Mouse (Mus musculus) hindbrain, embryonic 14.5 days (tissue): Measurements from ENCODE around the gene Rps12-ps3. TPM values are rescaled to one million over a fixed set of nuclear protein-coding genes. Genes with fewer than 3 reads are reported as not detected.

Experiments used
- ATAC-seq: fragments of 200-750 bp; cut with Nextera tagmentation; 2 replicates; pipeline ENCODE4 v1.8.0; 2017; ENCODE audit warnings: moderate number of reproducible peaks, mild to moderate bottlenecking, moderate TSS enrichment, moderate library complexity; ENCODE audit not compliant: low FRiP score
- DNase-seq: peaks from one replicate; pipeline ENCODE4 v3.0.0-alpha.2; 2015; ENCODE audit warnings: low spot score
- H3K27ac ChIP-seq: fragments of 300-500 bp; sonication (generic); 2 replicates; pipeline ENCODE4 v1.5.1; 2014; ENCODE audit warnings: mild to moderate bottlenecking, moderate library complexity
- H3K27me3 ChIP-seq: fragments of 300-500 bp; sonication (generic); 2 replicates; pipeline ENCODE4 v1.6.1; 2014; ENCODE audit warnings: mild to moderate bottlenecking, low read length, mixed read lengths; ENCODE audit not compliant: control insufficient read depth, insufficient read depth
- H3K36me3 ChIP-seq: fragments of 300-500 bp; sonication (generic); replicated peaks from 2 replicates; pipeline ENCODE4 v1.6.1; 2014; ENCODE audit not compliant: control insufficient read depth, insufficient read depth
- H3K4me1 ChIP-seq: fragments of 300-500 bp; sonication (generic); replicated peaks from 2 replicates; pipeline ENCODE4 v1.6.1; 2014; ENCODE audit warnings: antibody characterized with exemption, low read length, mixed read lengths; ENCODE audit not compliant: control insufficient read depth, insufficient read depth
- H3K4me2 ChIP-seq: fragments of 300-500 bp; sonication (generic); replicated peaks from 2 replicates; pipeline ENCODE4 v1.6.1; 2014; ENCODE audit warnings: mild to moderate bottlenecking, moderate library complexity
- H3K4me3 ChIP-seq: fragments of 300-500 bp; sonication (generic); replicated peaks from 2 replicates; pipeline ENCODE4 v1.5.1; 2014; ENCODE audit warnings: mild to moderate bottlenecking, low read length
- H3K9ac ChIP-seq: fragments of 300-500 bp; sonication (generic); 2 replicates; pipeline ENCODE4 v1.6.1; 2014
- H3K9me3 ChIP-seq: fragments of 300-500 bp; sonication (generic); 2 replicates; pipeline ENCODE4 v1.6.1; 2016; ENCODE audit warnings: low read length; ENCODE audit not compliant: control insufficient read depth
- WGBS: fragments of 180-500 bp; shearing (Covaris S2); extraction: QIAGEN DNeasy Blood & Tissue Kit; methylation state at CpG from one replicate; pipeline ENCODE4 v1.1.7; 2014; 5-methylcytosine and 5-hydroxymethylcytosine counted together
- polyA plus RNA-seq: library from polyadenylated mRNA; unstranded; fragments of >200 nt; fragmentation: Nextera tagmentation; extraction: Ambion mirVana; gene quantifications from 2 replicates; pipeline ENCODE4 v1.2.1, GENCODE M21; 2014

The Rps12-ps3 gene
- polyA plus RNA-seq, 1 experiment from 2014 or later: 17.1 TPM

DNA sequence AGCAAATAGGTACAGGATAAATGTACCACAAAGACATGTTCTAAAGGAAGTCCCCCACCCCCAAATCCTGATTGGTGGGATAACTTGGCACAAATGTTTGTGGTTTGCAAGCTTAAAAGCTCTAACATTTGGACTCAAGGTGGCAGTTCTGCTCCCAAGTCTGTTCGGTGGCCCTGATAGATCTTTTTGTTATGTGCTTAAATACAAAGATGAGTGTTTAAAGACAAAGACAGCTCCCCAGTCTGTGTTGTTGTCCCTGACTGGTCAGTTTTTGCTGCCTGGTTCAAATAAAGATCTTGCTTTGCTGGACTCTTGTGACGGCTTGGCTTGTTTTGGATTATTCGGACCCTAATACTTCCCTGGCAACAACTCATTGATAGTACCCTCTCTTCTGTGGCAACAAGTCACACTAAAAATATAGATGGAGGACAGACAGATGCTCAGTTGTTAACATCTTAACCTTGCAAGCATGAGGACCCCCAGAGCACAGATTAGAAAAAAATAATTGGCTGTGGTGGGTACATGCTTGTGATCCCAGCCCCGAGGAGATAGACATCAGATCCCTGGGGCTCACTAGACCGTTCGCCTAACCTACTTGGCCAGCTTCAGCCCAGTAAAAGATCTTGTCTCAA is 27.4 kb downstream of the Rps12-ps3 start:
- DNase-seq: no peak
- Histone ChIP-seq H3K9ac (no peak overlapping the region), H3K27me3 (no peaks in the 10 kb centered on the region), H3K4me3 (no peak overlapping the region), H3K4me2 (no peak overlapping the region), H3K9me3 (no peaks in the 10 kb centered on the region), H3K27ac (no peak overlapping the region), H3K36me3 (no peaks in the 10 kb centered on the region), H3K4me1 (peaks cover 2% of the 10 kb centered on the region; the same call in 1 of the 2 replicates)
- ATAC-seq: no peak
- 91% methylated on average over 6 of the region's 6 CpGs for WGBS

DNA sequence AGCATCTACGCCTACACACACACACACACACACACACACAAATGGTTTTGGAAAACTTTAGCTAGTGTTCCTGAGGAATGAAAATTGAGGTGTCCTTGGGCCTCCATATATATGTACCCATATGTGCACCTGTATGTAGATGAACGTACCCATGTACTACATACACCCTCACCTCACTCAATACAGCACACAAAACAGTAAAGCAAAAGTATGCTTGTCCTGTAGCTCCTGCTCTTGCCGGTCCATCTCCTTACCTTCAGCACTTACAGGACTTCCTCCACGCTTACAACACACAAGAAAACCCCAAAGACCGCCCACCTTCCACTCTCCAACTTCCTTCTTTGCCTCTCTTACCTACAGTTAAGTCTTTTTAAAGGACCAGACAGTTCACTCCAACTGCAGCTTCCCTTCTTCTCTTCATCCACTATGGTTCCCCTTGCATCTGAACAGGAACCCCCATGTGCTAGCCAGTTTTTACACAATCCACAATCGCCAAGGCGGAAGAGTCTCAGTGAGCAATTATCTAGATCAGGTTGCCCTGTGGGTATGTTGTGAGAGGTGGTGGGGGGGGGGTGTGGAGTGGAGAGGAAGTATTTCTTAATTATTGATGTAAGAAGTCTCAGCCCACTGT is 28.3 kb downstream of the Rps12-ps3 start:
- DNase-seq: no peak
- no peak overlapping the region for H3K9ac ChIP-seq

DNA sequence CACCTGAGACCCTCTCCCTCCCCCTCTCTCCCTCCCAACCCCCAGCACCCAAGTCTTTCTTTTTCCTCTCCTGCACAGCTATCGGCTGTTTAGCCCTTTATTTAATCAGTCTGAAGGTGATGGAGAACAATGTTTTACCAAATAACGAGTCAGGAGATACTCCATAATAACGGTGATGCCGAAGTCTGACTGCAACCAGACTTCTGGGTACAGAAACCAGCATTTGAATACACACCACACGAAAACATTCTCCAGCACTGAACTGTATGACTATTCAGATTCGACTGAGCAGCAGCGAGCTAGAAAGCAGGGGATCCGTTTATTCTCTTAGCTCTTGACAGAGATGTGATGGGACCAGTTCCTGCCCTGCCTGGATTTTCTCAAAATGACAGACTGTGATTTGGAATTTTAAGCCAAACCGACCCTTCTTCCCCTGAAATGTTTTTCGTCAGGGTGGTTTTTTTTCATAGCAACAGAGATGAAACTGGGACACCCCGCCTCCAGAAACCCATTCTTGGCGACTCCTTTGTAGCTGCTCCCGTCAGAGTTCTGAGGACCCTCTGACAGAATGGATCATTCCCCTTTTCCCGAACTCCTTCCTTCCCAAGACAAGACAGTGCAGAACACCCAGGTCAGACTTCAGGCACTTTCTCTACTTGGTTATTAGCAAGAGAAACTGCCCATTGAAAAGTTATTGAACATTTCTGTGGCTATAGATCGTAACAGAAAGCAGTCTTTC is 29.2 kb downstream of the Rps12-ps3 start:
- ATAC-seq (no peak), DNase-seq (no peak)
- Histone ChIP-seq H3K9me3 (no peaks in the 10 kb centered on the region), H3K4me1 (no peaks in the 10 kb centered on the region; the same call in 1 of the 2 replicates), H3K4me3 (no peak overlapping the region), H3K4me2 (no peak overlapping the region), H3K27me3 (no peaks in the 10 kb centered on the region), H3K27ac (no peak overlapping the region), H3K9ac (no peak overlapping the region), H3K36me3 (no peaks in the 10 kb centered on the region)
- 77% methylated on average over 15 of the region's 15 CpGs for WGBS

More for the DNA sequence above, 28.3 kb downstream of the Rps12-ps3 start:
- Histone ChIP-seq H3K36me3 (no peaks in the 10 kb centered on the region), H3K4me1 (no peaks in the 10 kb centered on the region; the same call in 1 of the 2 replicates), H3K27ac (no peak overlapping the region), H3K9me3 (no peaks in the 10 kb centered on the region), H3K4me2 (no peak overlapping the region), H3K4me3 (no peak overlapping the region), H3K27me3 (no peaks in the 10 kb centered on the region)
- no peak for ATAC-seq
- 88% methylated on average over 7 of the region's 7 CpGs for WGBS

DNA sequence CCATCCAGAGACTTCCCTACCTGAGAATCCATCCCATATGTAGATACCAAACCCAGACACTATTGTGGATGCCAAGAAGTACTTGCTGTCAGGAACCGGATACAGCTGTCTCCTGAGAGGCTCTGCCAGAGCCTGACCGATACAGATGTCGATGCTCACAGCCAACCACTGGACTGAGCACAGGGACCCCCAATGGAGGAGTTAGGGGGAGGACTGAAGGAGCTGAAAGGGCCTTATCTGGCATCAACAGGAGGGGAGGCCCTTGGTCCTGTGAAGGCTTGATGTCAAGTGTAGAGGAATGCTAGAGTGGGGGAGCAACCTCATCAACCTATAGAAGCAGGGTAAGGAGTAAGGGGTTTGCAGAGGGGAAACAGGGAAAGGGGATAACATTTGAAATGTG is 30.7 kb downstream of the Rps12-ps3 start:
- no peaks in the 10 kb centered on the region for H3K4me1 ChIP-seq
- no peak overlapping the region for H3K9ac ChIP-seq
- no peaks in the 10 kb centered on the region for H3K27me3 ChIP-seq
- no peak overlapping the region for H3K4me2 ChIP-seq
- no peaks in the 10 kb centered on the region for H3K36me3 ChIP-seq
- H3K4me3 ChIP-seq: no peak overlapping the region
- DNase-seq: no peak
- H3K9me3 ChIP-seq: no peaks in the 10 kb centered on the region
- no peak overlapping the region for H3K27ac ChIP-seq
- 70% methylated on average over 3 of the region's 3 CpGs for WGBS
- no peak for ATAC-seq

DNA sequence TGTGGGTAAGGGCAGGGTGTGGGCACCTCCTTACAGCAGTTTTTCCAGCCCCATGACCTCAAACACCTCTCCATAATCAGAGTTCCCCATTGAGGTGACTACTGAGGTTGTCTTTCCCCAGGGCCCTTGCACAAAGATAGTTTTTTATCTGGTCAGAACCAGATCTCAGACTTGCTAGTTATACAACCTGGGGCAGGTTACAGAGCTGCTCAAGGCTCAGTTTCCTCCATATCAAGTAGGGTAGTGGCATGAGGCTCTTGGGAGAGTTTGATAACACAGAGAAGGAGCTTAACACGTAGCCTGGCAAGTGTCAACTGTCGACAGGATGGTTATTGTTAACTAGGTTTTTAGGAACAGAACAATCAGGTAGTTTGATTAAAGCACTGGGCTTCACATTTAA is 32.8 kb downstream of the Rps12-ps3 start:
- Histone ChIP-seq H3K9me3 (no peaks in the 10 kb centered on the region), H3K4me3 (no peak overlapping the region)
- 76% methylated on average over 2 of the region's 2 CpGs for WGBS

DNA sequence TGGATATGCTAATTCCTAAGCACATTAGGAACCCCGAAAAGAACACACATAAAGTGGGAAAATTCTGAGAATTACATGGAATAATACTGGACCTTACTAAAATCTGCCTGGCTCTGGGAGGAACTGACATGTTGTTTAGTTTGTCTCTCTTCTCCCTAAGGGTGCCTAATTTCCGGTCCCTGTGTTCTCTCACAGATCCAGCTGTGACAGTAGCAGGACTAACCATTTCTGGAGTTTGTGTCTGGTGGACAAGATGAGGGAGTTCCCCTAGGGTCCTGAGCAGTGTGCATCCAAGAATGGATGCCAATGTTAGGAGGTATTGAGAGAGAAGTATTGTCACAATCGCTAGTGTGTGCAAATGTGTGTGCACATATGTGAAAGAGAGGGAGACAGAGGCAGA is 34.3 kb downstream of the Rps12-ps3 start:
- Histone ChIP-seq H3K36me3 (no peaks in the 10 kb centered on the region), H3K4me2 (no peak overlapping the region), H3K9me3 (no peaks in the 10 kb centered on the region), H3K4me1 (no peaks in the 10 kb centered on the region), H3K27me3 (no peaks in the 10 kb centered on the region), H3K4me3 (no peak overlapping the region), H3K27ac (no peak overlapping the region), H3K9ac (no peak overlapping the region)
- WGBS: 78% methylated on average over 3 of the region's 3 CpGs
- DNase-seq: no peak
- ATAC-seq: no peak

More for the DNA sequence above, 32.8 kb downstream of the Rps12-ps3 start:
- Histone ChIP-seq H3K27me3 (no peaks in the 10 kb centered on the region), H3K36me3 (no peaks in the 10 kb centered on the region), H3K27ac (no peak overlapping the region), H3K9ac (no peak overlapping the region), H3K4me1 (no peaks in the 10 kb centered on the region), H3K4me2 (no peak overlapping the region)
- DNase-seq (no peak), ATAC-seq (no peak)

DNA sequence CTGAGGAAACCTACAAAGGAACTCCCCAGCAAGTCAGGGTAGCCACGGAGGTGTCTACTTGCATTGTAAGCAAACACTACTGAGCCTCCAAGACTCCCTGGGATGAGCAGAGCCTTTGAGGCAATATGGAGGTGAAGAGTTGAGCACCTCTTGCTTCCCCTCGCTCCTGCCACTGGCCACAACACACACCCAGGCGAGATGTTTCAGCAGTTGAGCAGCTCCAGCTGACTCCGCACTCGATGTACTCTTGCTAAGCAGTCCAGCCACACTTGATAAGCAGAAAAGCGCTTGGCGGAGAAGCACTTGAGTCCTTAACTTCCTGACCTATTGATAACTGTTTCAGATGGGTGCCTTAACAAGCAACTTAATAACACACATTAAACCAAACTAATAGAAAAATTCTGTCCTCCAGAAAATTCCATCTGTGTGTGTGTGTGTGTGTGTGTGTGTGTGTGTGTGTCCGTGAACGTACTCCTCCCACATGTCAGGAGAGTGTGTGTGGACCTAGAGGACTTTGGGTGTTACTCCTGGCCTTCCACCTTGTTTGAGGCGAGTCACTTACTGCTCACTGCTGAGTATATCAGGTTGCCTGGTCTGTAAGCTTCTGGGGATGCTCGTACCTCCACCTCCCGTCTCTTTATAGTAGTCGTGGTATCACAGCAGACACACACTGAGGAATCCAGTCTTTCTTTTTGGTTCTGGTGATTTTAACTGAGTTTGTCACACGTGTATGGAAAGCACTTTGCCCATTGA is 34.9 kb downstream of the Rps12-ps3 start:
- Histone ChIP-seq H3K4me3 (no peak overlapping the region), H3K36me3 (no peaks in the 10 kb centered on the region), H3K9ac (no peak overlapping the region), H3K4me1 (no peaks in the 10 kb centered on the region), H3K27me3 (no peaks in the 10 kb centered on the region), H3K27ac (no peak overlapping the region), H3K9me3 (no peaks in the 10 kb centered on the region), H3K4me2 (no peak overlapping the region)
- ATAC-seq (no peak), DNase-seq (no peak)
- 83% methylated on average over 14 of the region's 14 CpGs for WGBS

DNA sequence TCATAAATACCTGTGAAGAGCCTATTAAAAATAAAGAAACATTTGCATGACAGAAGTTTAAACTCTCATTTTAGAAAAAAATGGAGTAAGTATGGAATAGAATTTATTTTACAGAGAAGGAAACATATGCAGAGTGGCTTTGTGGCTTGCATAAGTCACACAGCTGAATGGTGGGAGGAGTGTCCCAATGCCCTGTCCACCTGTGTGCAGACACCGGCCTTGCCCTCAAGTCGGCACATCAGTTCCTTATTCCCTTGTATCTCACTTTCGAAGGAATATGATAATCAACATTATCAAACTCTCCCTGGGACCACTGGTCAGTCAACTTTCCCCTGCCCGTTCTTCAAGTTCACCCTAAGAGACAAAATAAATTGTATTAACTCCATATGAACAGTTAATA is 35.8 kb downstream of the Rps12-ps3 start:
- Histone ChIP-seq H3K27me3 (no peaks in the 10 kb centered on the region), H3K9me3 (no peaks in the 10 kb centered on the region), H3K4me2 (no peak overlapping the region), H3K27ac (no peak overlapping the region), H3K36me3 (no peaks in the 10 kb centered on the region), H3K9ac (no peak overlapping the region), H3K4me1 (no peaks in the 10 kb centered on the region), H3K4me3 (no peak overlapping the region)
- DNase-seq (no peak), ATAC-seq (no peak)
- 86% methylated on average over 4 of the region's 4 CpGs for WGBS

DNA sequence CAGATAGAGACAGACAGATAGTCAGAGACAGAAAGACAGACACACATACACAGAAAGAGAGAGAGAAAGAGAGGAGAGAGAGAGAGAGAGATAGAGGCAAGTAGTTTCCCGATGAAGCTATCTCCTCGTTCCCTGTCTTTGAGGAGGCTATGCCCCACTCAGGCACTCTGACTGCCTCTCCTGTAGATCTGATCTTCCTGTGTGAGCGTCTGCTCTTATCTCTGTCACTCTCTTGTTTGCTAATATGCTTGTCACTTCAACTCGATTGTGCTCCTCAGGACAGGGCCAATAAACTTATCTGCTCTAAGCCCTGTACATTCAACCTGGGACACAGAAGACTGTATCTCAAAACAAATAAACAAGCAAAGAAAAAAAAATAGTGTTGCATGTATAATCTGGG is 37.1 kb downstream of the Rps12-ps3 start:
- no peak overlapping the region for H3K4me2 ChIP-seq
- no peak overlapping the region for H3K9ac ChIP-seq
- no peaks in the 10 kb centered on the region for H3K27me3 ChIP-seq
- no peaks in the 10 kb centered on the region for H3K36me3 ChIP-seq
- WGBS: 69% methylated on average over 4 of the region's 4 CpGs
- H3K4me1 ChIP-seq: no peaks in the 10 kb centered on the region
- no peaks in the 10 kb centered on the region for H3K9me3 ChIP-seq
- no peak overlapping the region for H3K4me3 ChIP-seq
- no peak for ATAC-seq
- H3K27ac ChIP-seq: no peak overlapping the region
- no peak for DNase-seq
